Mouse (Mus musculus) G1E (cell line): Measurements from ENCODE around the gene Mylk.

Experiments used
- CTCF ChIP-seq: IDR thresholded peaks from 2 replicates; pipeline ENCODE4 v1.5.1; 2012; ENCODE audit warnings: low read depth, low read length, inconsistent platforms, mixed read lengths
- TAL1 ChIP-seq: conservative IDR thresholded peaks from 2 replicates; pipeline ENCODE4 v1.6.1; 2012; ENCODE audit warnings: low read depth, low read length, inconsistent platforms, mixed read lengths

DNA sequence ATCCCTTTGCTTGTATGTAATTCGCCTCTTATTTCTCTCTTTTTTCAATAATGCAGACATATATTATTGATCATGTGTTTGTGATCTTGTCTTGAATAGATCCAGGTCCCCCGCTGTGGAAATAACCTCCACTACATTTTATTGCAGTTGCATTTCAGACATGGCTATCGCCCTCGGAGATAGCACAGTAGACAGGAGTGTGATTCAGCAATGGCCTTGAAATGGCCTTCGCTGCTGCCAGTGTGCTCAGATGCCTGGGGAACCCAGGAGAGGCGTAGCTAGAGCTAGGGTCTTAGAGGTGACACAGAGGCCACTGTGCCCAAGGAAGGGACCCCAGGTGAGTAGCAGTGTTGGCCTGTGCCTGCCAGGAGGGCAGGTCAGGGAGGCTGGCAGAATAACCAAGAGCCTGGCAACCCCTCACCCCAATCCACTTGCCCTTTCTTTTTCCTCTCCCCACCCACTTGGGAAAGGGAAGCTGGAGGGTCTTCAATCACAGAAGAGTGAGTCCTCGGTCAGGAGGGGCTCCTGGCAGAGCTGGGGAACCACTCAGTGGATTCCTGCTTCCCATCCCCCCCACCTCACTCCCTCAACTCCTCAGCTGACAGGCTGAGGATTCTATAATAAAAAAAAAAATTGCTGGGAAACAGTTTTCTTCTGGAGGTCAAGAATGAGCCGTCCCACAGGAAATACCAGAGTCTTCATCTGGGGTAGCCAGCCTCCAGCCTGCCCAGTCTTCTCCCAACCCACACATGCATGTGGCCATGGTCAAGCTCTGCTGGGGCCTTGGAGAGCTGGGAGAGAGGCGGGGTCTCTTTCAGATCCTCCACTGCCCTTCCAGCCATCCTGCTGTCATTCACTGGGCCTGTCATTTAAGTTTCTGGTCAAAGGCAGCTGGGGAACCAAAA lies 181.8 kb downstream of the Mylk start:
- TF ChIP-seq CTCF (no peak), TAL1 (no peak)
